Mouse (Mus musculus): ENCODE measurements at regions not wholly inside any gene's neighbourhood (a gene's known extent, or its start where the extent isn't known, plus 50 kb on each side); places are given as distances from the start of the nearest gene placed in this dataset.

DNA sequence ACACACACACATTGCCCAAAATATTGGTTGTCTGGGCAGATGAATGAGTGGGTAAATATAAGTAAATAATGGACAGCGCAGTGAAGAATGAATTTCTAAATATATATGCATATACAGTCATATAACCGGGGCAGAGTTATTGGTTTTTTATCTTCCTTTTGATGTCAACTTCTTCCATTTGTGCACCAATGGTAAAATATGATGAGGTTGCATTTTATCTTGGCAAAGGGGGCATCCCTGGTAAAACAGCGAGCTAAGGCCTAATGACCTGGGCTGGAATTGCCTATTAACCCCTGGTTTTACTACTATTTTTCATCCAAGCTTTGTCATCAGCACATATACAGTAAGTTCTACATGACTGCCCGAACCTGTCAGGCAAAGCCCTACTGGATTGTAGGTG lies 253.2 kb downstream of the Epha4 start:
- Histone ChIP-seq H3K27ac (ENCODE audit: low read length) (no peak overlapping the region), H3K9me3 (ENCODE audit: control insufficient read depth, low read length) (no peaks in the 10 kb centered on the region), H3K36me3 (ENCODE audit: control insufficient read depth, insufficient read depth, low read length) (no peaks in the 10 kb centered on the region), H3K4me2 (ENCODE audit: low read depth, low read length) (no peak overlapping the region), H3K4me3 (ENCODE audit: low read length) (no peak overlapping the region), H3K4me1 (replicated peaks; ENCODE audit: control insufficient read depth, insufficient read depth, low read length) (no peaks in the 10 kb centered on the region; the same call in 1 of the 2 replicates), H3K9ac (ENCODE audit: low read length) (no peak overlapping the region), H3K27me3 (ENCODE audit: control insufficient read depth, insufficient read depth, low read depth, low read length) (no peaks in the 10 kb centered on the region)
- WGBS: 82% methylated on average over 4 of the region's 4 CpGs
- no peak for ATAC-seq (ENCODE audit: low read depth)

DNA sequence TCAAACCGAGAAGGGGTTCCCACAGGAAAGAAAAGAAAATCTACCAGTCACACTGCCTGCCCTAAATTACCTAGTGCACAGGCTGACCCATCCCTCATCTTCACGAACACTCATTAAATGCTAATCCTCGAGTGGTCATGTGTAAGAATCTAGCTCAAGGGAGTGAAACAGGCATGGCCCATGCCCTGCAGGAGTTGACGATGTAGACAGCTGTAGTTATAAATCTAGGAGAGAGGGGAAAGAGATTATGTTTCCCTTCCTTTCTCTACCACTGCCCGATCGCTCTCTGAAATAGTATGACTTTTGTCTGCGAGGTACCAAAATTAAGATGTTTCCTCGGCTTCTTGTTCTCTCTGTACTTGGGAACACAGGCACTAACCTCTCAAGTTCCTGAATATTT lies 249.2 kb downstream of the Epha4 start:
- 55% methylated on average over 8 of the region's 8 CpGs for WGBS
- H3K9ac ChIP-seq (ENCODE audit: low read length): no peak overlapping the region
- no peak for ATAC-seq (ENCODE audit: low read depth)
- H3K4me3 ChIP-seq (ENCODE audit: low read length): no peak overlapping the region
- no peak overlapping the region for H3K27ac ChIP-seq (ENCODE audit: low read length)
- no peaks in the 10 kb centered on the region for H3K27me3 ChIP-seq (ENCODE audit: control insufficient read depth, insufficient read depth, low read depth, low read length)
- no peaks in the 10 kb centered on the region for H3K9me3 ChIP-seq (ENCODE audit: control insufficient read depth, low read length)
- no peaks in the 10 kb centered on the region; the same call in 1 of the 2 replicates for H3K4me1 ChIP-seq (replicated peaks; ENCODE audit: control insufficient read depth, insufficient read depth, low read length)
- no peak overlapping the region for H3K4me2 ChIP-seq (ENCODE audit: low read depth, low read length)
- no peaks in the 10 kb centered on the region for H3K36me3 ChIP-seq (ENCODE audit: control insufficient read depth, insufficient read depth, low read length)

DNA sequence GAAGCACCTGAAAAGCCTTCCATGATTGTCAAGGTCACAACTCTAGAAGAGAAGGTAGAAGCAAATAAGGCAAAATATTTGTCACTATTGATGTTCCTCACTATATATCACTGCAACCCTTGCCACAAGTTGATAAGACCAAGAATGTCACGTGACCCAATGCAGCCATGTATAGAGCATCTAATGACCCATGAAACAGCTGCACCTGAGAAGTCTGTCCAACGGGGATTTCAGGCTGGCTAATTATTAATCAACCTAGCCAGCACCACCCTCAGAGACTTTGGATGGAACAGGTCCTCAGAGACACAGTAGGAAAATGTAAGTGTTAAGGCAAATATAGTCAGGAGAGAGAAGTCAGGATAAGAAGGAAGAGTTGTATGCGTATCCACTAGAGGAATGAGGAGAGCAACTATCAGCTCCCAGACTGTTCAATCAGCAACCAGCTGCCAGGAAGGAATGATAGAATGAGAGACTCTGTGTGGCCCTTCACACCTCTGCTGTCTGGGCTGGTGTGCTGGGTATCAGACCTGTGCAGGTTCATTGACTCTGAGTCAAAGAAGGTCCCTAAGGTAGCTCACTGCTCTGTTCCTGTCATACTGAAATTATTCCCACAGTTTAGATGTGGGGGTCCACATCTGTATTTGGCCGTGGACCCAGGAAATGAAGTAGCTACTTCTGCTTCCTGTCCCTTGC lies 247.4 kb downstream of the Epha4 start:
- no peak overlapping the region for H3K9ac ChIP-seq (ENCODE audit: low read length)
- WGBS: 56% methylated on average over 4 of the region's 4 CpGs
- no peaks in the 10 kb centered on the region for H3K36me3 ChIP-seq (ENCODE audit: control insufficient read depth, insufficient read depth, low read length)
- no peak for ATAC-seq (ENCODE audit: low read depth)
- H3K27me3 ChIP-seq (ENCODE audit: control insufficient read depth, insufficient read depth, low read depth, low read length): no peaks in the 10 kb centered on the region
- H3K9me3 ChIP-seq (ENCODE audit: control insufficient read depth, low read length): no peaks in the 10 kb centered on the region
- H3K4me2 ChIP-seq (ENCODE audit: low read depth, low read length): no peak overlapping the region
- no peaks in the 10 kb centered on the region; the same call in 1 of the 2 replicates for H3K4me1 ChIP-seq (replicated peaks; ENCODE audit: control insufficient read depth, insufficient read depth, low read length)
- H3K27ac ChIP-seq (ENCODE audit: low read length): no peak overlapping the region
- no peak overlapping the region for H3K4me3 ChIP-seq (ENCODE audit: low read length)

DNA sequence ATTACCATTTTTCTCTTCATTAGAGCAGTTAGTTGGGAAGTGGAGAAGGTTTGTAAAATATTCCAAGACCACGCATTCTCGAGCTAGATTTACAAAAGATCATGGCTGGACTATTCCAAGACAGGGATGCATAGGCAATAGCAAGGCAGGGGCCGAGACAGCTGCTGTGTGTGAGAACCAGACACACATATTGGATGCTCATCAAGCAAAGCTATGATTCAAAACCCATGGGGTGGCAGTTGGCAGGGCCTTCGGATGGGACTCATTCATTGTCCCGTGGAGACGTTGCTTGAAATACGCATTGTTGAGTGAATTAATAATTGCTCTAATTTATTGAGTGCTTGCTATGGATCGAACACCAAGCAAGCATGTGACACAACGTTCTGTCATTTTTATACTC lies 239.6 kb downstream of the Epha4 start:
- WGBS: 89% methylated on average over 9 of the region's 9 CpGs
- no peak overlapping the region for H3K4me3 ChIP-seq (ENCODE audit: low read length)

DNA sequence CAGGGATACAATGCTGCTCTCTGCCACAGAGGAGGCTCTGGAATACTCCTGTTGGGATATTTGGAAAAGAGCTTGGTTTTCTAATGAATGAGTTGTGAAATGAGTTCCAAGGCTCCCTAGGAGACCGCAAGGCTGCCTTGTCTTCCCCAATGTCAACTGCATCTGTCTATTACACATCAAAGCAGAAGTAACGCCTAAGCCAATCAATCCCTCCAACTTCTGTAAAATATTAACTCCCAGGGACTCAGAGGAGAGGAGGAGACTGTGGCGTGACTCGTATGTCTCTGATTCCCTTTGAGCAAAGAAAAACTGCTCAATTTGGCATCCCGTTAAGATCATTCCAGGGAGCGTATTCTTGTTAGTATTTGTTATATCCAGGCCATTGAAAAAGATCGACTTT lies 235.3 kb downstream of the Epha4 start:
- 37% methylated on average over 7 of the region's 7 CpGs for WGBS
- Histone ChIP-seq H3K9me3 (ENCODE audit: control insufficient read depth, low read length) (no peaks in the 10 kb centered on the region), H3K9ac (ENCODE audit: low read length) (no peak overlapping the region), H3K4me1 (replicated peaks; ENCODE audit: control insufficient read depth, insufficient read depth, low read length) (no peaks in the 10 kb centered on the region), H3K4me3 (ENCODE audit: low read length) (no peak overlapping the region), H3K36me3 (ENCODE audit: control insufficient read depth, insufficient read depth, low read length) (no peaks in the 10 kb centered on the region), H3K4me2 (ENCODE audit: low read depth, low read length) (no peak overlapping the region), H3K27me3 (ENCODE audit: control insufficient read depth, insufficient read depth, low read depth, low read length) (no peaks in the 10 kb centered on the region), H3K27ac (ENCODE audit: low read length) (no peak overlapping the region)
- no peak for ATAC-seq (ENCODE audit: low read depth)

More for the DNA sequence above, 239.6 kb downstream of the Epha4 start:
- Histone ChIP-seq H3K36me3 (ENCODE audit: control insufficient read depth, insufficient read depth, low read length) (no peaks in the 10 kb centered on the region), H3K9ac (ENCODE audit: low read length) (no peak overlapping the region), H3K4me1 (replicated peaks; ENCODE audit: control insufficient read depth, insufficient read depth, low read length) (no peaks in the 10 kb centered on the region), H3K27ac (ENCODE audit: low read length) (no peak overlapping the region), H3K27me3 (ENCODE audit: control insufficient read depth, insufficient read depth, low read depth, low read length) (no peaks in the 10 kb centered on the region), H3K9me3 (ENCODE audit: control insufficient read depth, low read length) (no peaks in the 10 kb centered on the region), H3K4me2 (ENCODE audit: low read depth, low read length) (no peak overlapping the region)
- ATAC-seq (ENCODE audit: low read depth): no peak

DNA sequence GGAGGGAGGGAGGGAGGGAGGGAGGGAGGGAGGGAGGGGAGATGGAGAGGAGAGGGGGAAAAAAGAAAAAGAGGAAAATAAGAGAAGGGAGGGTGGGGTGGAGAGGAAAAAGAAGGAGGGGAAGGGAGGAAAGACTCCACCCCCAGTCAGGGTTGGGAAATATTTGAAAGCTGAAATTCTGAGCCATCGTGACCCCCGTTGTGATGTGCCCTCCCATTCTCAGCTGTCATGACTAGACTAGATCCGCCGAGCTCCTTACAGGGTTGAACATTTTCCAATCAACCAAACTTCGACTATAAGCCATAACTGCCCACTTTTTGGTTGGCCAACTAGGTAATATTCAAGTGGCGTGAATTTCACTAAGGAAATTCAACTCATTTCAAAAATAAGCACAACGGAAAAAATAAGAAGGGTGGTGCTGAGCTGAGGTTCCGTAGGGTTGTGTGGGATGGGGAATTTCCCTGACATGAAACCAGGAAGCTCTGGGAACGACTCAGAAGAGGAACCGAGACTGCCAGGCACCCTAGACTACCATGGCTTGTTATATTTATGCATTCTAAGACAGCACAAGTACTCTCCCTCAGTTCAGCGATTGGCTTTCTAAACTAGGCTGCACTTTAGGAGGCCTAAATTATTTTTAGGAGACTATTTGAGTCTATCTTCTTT lies 234.4 kb downstream of the Epha4 start:
- no peaks in the 10 kb centered on the region for H3K27me3 ChIP-seq (ENCODE audit: control insufficient read depth, insufficient read depth, low read depth, low read length)
- ATAC-seq (ENCODE audit: low read depth): no peak
- no peaks in the 10 kb centered on the region for H3K4me1 ChIP-seq (replicated peaks; ENCODE audit: control insufficient read depth, insufficient read depth, low read length)
- no peak overlapping the region for H3K9ac ChIP-seq (ENCODE audit: low read length)
- no peak overlapping the region for H3K4me3 ChIP-seq (ENCODE audit: low read length)
- H3K36me3 ChIP-seq (ENCODE audit: control insufficient read depth, insufficient read depth, low read length): no peaks in the 10 kb centered on the region
- no peak overlapping the region for H3K4me2 ChIP-seq (ENCODE audit: low read depth, low read length)
- WGBS: 79% methylated on average over 11 of the region's 11 CpGs
- no peak overlapping the region for H3K27ac ChIP-seq (ENCODE audit: low read length)
- no peaks in the 10 kb centered on the region for H3K9me3 ChIP-seq (ENCODE audit: control insufficient read depth, low read length)

DNA sequence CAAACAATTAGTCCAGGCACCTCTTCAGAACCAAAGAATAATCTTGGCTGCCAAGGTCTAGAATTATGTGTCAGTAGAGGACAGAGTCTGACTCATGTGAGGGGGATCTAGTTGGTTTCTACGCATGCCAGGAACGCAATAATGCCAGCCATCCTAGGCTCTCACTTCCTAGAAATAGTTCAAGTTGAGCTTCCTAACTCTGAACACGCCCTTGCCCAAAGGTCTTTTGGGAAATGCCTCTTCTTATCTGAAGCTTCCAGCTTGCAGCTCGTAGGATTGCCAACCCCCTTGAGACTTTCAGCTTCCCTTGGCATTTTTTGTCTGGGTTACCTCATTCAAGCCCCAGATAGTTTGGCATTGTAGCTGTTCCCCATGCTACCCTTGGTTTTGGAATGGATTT lies 233.1 kb downstream of the Epha4 start:
- Histone ChIP-seq H3K27me3 (ENCODE audit: control insufficient read depth, insufficient read depth, low read depth, low read length) (no peaks in the 10 kb centered on the region), H3K4me2 (ENCODE audit: low read depth, low read length) (no peak overlapping the region), H3K9me3 (ENCODE audit: control insufficient read depth, low read length) (no peaks in the 10 kb centered on the region), H3K4me3 (ENCODE audit: low read length) (no peak overlapping the region), H3K9ac (ENCODE audit: low read length) (no peak overlapping the region), H3K27ac (ENCODE audit: low read length) (no peak overlapping the region), H3K36me3 (ENCODE audit: control insufficient read depth, insufficient read depth, low read length) (no peaks in the 10 kb centered on the region), H3K4me1 (replicated peaks; ENCODE audit: control insufficient read depth, insufficient read depth, low read length) (no peaks in the 10 kb centered on the region)
- 86% methylated on average over 4 of the region's 4 CpGs for WGBS
- no peak for ATAC-seq (ENCODE audit: low read depth)

DNA sequence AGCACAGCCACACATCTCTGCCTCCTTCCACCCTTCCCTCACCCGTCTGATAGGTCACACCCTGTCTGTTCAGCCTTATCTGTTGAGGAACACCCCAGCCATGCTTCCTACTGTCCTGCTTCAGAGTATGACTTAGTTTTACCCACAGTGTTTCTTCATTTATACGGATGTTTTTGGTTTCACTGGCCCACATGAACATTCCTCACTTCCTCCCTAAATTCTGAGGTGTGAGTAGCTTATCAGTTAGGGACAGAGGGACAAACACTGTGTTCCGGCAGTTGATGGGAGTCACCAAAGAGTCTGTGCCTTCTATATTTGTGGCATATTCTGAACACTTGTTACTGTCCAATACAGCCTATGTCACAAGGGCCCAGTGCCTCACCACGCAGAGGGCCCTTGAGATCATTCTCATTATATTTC lies 216.2 kb downstream of the Epha4 start:
- H3K27me3 ChIP-seq (ENCODE audit: control insufficient read depth, insufficient read depth, low read depth, low read length): no peaks in the 10 kb centered on the region
- no peaks in the 10 kb centered on the region for H3K9me3 ChIP-seq (ENCODE audit: control insufficient read depth, low read length)
- no peak for ATAC-seq (ENCODE audit: low read depth)
- H3K36me3 ChIP-seq (ENCODE audit: control insufficient read depth, insufficient read depth, low read length): no peaks in the 10 kb centered on the region
- H3K4me3 ChIP-seq (ENCODE audit: low read length): no peak overlapping the region
- H3K27ac ChIP-seq (ENCODE audit: low read length): no peak overlapping the region
- H3K9ac ChIP-seq (ENCODE audit: low read length): no peak overlapping the region
- WGBS: 55% methylated on average over 4 of the region's 4 CpGs
- H3K4me2 ChIP-seq (ENCODE audit: low read depth, low read length): no peak overlapping the region
- H3K4me1 ChIP-seq (replicated peaks; ENCODE audit: control insufficient read depth, insufficient read depth, low read length): no peaks in the 10 kb centered on the region

DNA sequence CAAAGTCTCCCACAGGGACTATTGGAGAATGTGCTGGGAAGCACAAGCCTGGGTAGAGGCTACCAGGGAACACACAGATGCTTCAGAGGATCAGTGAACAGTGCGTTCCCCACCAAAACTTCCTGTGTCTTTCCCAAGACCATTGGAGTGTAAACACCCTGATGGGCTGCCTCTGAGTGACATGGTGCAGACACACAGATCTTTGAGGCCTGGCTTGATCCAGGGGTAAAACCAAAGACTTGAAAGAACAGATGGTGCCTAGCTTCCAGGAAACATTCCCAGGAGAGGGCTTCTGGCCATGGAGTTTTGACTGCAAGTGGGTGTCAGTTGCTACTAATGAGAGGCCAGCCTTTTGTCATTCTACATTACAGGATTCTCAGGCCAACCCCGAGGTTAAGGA lies 214.1 kb downstream of the Epha4 start:
- no peak for ATAC-seq (ENCODE audit: low read depth)
- Histone ChIP-seq H3K27me3 (ENCODE audit: control insufficient read depth, insufficient read depth, low read depth, low read length) (no peaks in the 10 kb centered on the region), H3K4me3 (ENCODE audit: low read length) (no peak overlapping the region), H3K9ac (ENCODE audit: low read length) (no peak overlapping the region), H3K9me3 (ENCODE audit: control insufficient read depth, low read length) (no peaks in the 10 kb centered on the region), H3K27ac (ENCODE audit: low read length) (no peak overlapping the region), H3K4me1 (replicated peaks; ENCODE audit: control insufficient read depth, insufficient read depth, low read length) (no peaks in the 10 kb centered on the region), H3K4me2 (ENCODE audit: low read depth, low read length) (no peak overlapping the region), H3K36me3 (ENCODE audit: control insufficient read depth, insufficient read depth, low read length) (no peaks in the 10 kb centered on the region)
- WGBS: 55% methylated on average over 2 of the region's 2 CpGs

Measured in lung, embryonic 16.5 days (tissue).